Mouse (Mus musculus) liver, embryonic 16.5 days (tissue): ENCODE results near the gene Ksr1. TPM values are rescaled to one million over a fixed set of nuclear protein-coding genes. Genes with fewer than 3 reads are reported as not detected.

Experiments
- ATAC-seq: fragments of 200-750 bp; cut with Nextera tagmentation; 2 replicates; pipeline ENCODE4 v1.8.0; 2017; ENCODE audit warnings: low read depth, mild to moderate bottlenecking, moderate number of reproducible peaks, moderate library complexity
- H3K27ac ChIP-seq: fragments of 300-500 bp; sonication (generic); 2 replicates; pipeline ENCODE4 v1.5.1; 2014; ENCODE audit warnings: mild to moderate bottlenecking, low read length
- H3K27me3 ChIP-seq: fragments of 300-500 bp; sonication (generic); 2 replicates; pipeline ENCODE4 v1.6.1; 2014; ENCODE audit warnings: low read depth, low read length, mixed read lengths; ENCODE audit not compliant: control insufficient read depth, insufficient read depth
- H3K36me3 ChIP-seq: fragments of 300-500 bp; sonication (generic); 2 replicates; pipeline ENCODE4 v1.6.1; 2014; ENCODE audit warnings: mild to moderate bottlenecking; ENCODE audit not compliant: control insufficient read depth, insufficient read depth
- H3K4me1 ChIP-seq: fragments of 300-500 bp; sonication (generic); 2 replicates; pipeline ENCODE4 v1.6.1; 2014; ENCODE audit warnings: low read depth, low read length, mixed read lengths; ENCODE audit not compliant: control insufficient read depth
- H3K4me2 ChIP-seq: fragments of 300-500 bp; sonication (generic); 2 replicates; pipeline ENCODE4 v1.6.1; 2014; ENCODE audit warnings: low read depth, low read length, mixed read lengths
- H3K4me3 ChIP-seq: fragments of 300-500 bp; sonication (generic); 2 replicates; pipeline ENCODE4 v1.5.1; 2014; ENCODE audit warnings: low read depth, mild to moderate bottlenecking, low read length
- H3K9ac ChIP-seq: fragments of 300-500 bp; sonication (generic); 2 replicates; pipeline ENCODE4 v1.6.1; 2014; ENCODE audit warnings: low read depth, low read length
- H3K9me3 ChIP-seq: fragments of 300-500 bp; sonication (generic); replicated peaks from 2 replicates; pipeline ENCODE4 v1.6.1; 2016; ENCODE audit warnings: low read length; ENCODE audit not compliant: control insufficient read depth
- WGBS: fragments of 180-500 bp; shearing (Covaris S2); extraction: QIAGEN DNeasy Blood & Tissue Kit; methylation state at CpG from one replicate; pipeline ENCODE4 v1.1.7; 2014; ENCODE audit not compliant: insufficient replicate concordance; 5-methylcytosine and 5-hydroxymethylcytosine counted together
- polyA plus RNA-seq: library from polyadenylated mRNA; unstranded; fragments of >200 nt; fragmentation: Nextera tagmentation; extraction: Ambion mirVana; gene quantifications from 2 replicates; pipeline ENCODE4 v1.2.1, GENCODE M21; 2015

Gene Ksr1
- polyA plus RNA-seq, result 1.9 and 2.3 TPM in 2 replicates

- ATAC-seq, result peak; percentile 92
- WGBS, result 2% methylated on average over 36 of the region's 42 CpGs
- H3K27me3 ChIP-seq, result no peaks in the 10 kb centered on the region; the same call in none of the 2 replicates
- peak within 1 kb of the TSS; percentile 97 for H3K4me2 ChIP-seq
- peak within 1 kb of the TSS; percentile 83 for H3K4me3 ChIP-seq
- H3K9ac ChIP-seq, result peak within 1 kb of the TSS; percentile 83
- peaks cover 20% of the 10 kb centered on the region for H3K4me1 ChIP-seq
- H3K27ac ChIP-seq, result peak within 1 kb of the TSS; percentile 65
- no peaks in the 10 kb centered on the region for H3K36me3 ChIP-seq
- no peaks in the 10 kb centered on the region for H3K9me3 ChIP-seq
Observed at GRCm38 (mm10) chr11:79146331-79146767, at the start of gene Ksr1. Ksr1 (minus strand) TSS chr11:79146407.

- Histone ChIP-seq H3K4me3 (no peak overlapping the region), H3K4me1 (no peaks in the 10 kb centered on the region), H3K9me3 (no peaks in the 10 kb centered on the region), H3K4me2 (no peak overlapping the region), H3K9ac (no peak overlapping the region), H3K27me3 (no peaks in the 10 kb centered on the region), H3K27ac (no peak overlapping the region), H3K36me3 (no peaks in the 10 kb centered on the region)
- no peak for ATAC-seq
- 82% methylated on average over 1 of the region's 1 CpGs for WGBS
Observed at GRCm38 (mm10) chr11:79192176-79192575, 46.0 kb upstream of the Ksr1 start.

DNA sequence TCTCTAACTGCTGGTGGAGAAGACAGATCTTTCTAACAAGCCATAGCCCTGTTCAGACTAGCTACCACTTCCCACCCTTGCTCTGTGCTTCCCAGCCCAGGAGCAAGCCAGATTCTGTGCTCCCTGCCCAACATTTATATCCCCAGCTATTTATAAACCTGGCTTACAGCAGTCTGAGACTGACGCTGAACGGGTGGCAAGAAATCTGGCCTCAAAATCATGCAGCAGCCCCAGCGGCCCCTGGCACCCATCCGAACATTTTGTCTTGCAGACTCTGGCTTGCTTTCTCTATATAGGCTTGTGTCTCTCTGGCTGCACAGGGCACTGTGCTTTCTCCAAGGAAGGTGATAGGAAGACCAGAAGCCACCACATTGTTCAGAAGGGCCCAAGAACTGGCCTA, 45.0 kb upstream of the Ksr1 start:
- no peaks in the 10 kb centered on the region for H3K27me3 ChIP-seq
- no peak overlapping the region for H3K27ac ChIP-seq
- H3K4me3 ChIP-seq, result no peak overlapping the region
- ATAC-seq, result no peak
- no peak overlapping the region for H3K4me2 ChIP-seq
- H3K9ac ChIP-seq, result no peak overlapping the region
- no peaks in the 10 kb centered on the region for H3K9me3 ChIP-seq
- 72% methylated on average over 4 of the region's 4 CpGs for WGBS
- H3K4me1 ChIP-seq, result no peaks in the 10 kb centered on the region
- H3K36me3 ChIP-seq, result no peaks in the 10 kb centered on the region

DNA sequence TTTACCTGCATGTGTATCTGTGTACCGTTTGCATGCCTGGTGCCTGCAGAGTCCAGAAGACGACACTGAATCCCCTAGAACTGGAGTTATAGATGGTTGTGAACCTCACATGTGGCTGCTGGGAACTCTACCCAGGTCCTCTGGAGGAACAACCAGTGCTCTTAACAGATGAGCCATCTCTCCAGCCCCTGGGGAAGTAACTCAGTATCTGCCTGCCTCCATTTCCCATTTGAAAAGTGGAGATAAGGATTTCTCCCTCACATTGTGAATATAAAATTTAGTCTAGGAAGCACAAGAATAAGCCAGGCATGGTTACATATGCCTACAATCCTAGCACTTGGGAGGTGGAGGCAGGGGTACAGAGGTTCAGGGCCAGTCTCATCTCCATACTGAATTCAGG, 44.0 kb upstream of the Ksr1 start:
- 67% methylated on average over 2 of the region's 2 CpGs for WGBS
- ATAC-seq, result no peak
- Histone ChIP-seq H3K9me3 (no peaks in the 10 kb centered on the region), H3K9ac (no peak overlapping the region), H3K4me2 (no peak overlapping the region), H3K4me3 (no peak overlapping the region), H3K4me1 (no peaks in the 10 kb centered on the region), H3K36me3 (no peaks in the 10 kb centered on the region), H3K27ac (no peak overlapping the region), H3K27me3 (no peaks in the 10 kb centered on the region)

GRCm38 (mm10) chr11:79188176-79188575, 42.0 kb upstream of the Ksr1 start:
- ATAC-seq, result no peak
- H3K4me3 ChIP-seq, result no peak overlapping the region
- WGBS, result 78% methylated on average over 6 of the region's 6 CpGs
- H3K36me3 ChIP-seq, result no peaks in the 10 kb centered on the region
- H3K27me3 ChIP-seq, result no peaks in the 10 kb centered on the region
- H3K4me1 ChIP-seq, result no peaks in the 10 kb centered on the region
- no peak overlapping the region for H3K9ac ChIP-seq
- no peak overlapping the region for H3K4me2 ChIP-seq
- H3K9me3 ChIP-seq, result no peaks in the 10 kb centered on the region
- no peak overlapping the region for H3K27ac ChIP-seq

DNA sequence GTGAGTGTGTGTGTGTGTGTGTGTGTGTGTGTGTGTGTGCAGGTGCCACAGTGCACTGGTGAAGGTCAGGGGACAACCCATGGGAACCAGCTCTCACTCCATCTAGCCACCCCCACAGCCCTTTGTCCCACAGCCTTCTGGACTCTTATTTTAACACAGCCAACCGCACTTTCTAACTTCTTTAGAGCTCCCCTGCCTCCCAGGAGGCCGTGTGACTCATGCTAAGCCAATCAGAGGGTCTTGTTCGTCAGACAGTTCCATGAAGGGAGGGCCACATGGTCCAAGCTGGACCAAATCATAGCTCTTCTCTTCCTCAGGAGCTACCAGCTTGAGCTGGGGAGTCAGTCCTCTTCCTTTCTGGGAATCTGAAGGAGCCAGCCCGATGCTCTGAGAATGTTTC, 41.1 kb upstream of the Ksr1 start:
- Histone ChIP-seq H3K27ac (no peak overlapping the region), H3K27me3 (no peaks in the 10 kb centered on the region), H3K4me2 (no peak overlapping the region), H3K9ac (no peak overlapping the region), H3K4me1 (no peaks in the 10 kb centered on the region), H3K4me3 (no peak overlapping the region), H3K9me3 (no peaks in the 10 kb centered on the region), H3K36me3 (no peaks in the 10 kb centered on the region)
- WGBS, result 46% methylated on average over 4 of the region's 4 CpGs
- no peak for ATAC-seq

DNA sequence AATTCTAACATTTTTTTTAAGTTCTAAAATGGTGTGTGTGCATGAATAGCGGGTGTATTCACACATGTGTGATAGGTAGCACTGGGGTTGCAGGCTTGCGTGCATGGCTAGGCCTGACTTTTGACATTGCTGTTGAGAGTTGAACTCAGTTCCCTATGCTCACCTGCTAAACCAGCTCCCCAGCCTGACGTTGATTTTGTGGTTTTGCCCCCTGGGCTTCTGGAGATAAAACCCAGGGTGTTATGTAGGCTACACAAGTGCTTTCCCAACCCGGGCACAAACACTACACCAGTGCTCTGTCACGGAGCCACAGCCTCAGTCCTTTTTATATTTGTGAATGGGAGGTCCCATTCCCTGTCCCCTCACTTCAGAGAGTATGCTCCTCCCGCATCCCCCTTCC, 39.5 kb upstream of the Ksr1 start:
- ATAC-seq, result no peak
- H3K27ac ChIP-seq, result no peak overlapping the region
- no peaks in the 10 kb centered on the region for H3K9me3 ChIP-seq
- no peaks in the 10 kb centered on the region for H3K27me3 ChIP-seq
- no peaks in the 10 kb centered on the region for H3K4me1 ChIP-seq
- no peak overlapping the region for H3K4me2 ChIP-seq
- 55% methylated on average over 6 of the region's 6 CpGs for WGBS
- no peaks in the 10 kb centered on the region for H3K36me3 ChIP-seq
- H3K9ac ChIP-seq, result no peak overlapping the region
- no peak overlapping the region for H3K4me3 ChIP-seq

- Histone ChIP-seq H3K4me3 (no peak overlapping the region), H3K27ac (no peak overlapping the region), H3K4me1 (no peaks in the 10 kb centered on the region), H3K27me3 (no peaks in the 10 kb centered on the region), H3K36me3 (no peaks in the 10 kb centered on the region), H3K4me2 (no peak overlapping the region), H3K9ac (no peak overlapping the region), H3K9me3 (no peaks in the 10 kb centered on the region)
- ATAC-seq, result no peak
- 61% methylated on average over 3 of the region's 3 CpGs for WGBS
Observed at GRCm38 (mm10) chr11:79184126-79184888, 38.1 kb upstream of the Ksr1 start.

DNA sequence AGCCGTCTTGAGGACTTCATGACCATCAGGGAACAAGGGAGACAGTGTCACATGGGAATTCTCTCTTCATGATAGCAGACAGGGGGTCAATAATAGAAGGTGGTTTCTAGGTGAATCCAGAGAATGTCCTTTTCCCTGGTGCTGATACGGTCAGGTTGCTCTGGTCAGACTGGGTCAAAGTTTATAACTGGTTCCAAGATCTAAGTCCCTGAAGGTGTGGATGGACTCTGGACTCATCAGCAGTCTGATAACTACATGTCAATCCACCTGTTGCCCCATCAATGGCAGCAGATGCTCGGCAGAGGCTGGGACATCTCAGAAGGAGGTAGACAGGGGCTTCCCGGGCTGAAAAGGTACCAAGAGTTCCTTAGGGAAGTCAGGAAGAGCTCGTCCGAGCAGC, 37.2 kb upstream of the Ksr1 start:
- no peak overlapping the region for H3K4me2 ChIP-seq
- no peak for ATAC-seq
- no peaks in the 10 kb centered on the region for H3K36me3 ChIP-seq
- no peak overlapping the region for H3K9ac ChIP-seq
- H3K4me3 ChIP-seq, result no peak overlapping the region
- H3K27me3 ChIP-seq, result no peaks in the 10 kb centered on the region
- no peak overlapping the region for H3K27ac ChIP-seq
- no peaks in the 10 kb centered on the region for H3K9me3 ChIP-seq
- 61% methylated on average over 6 of the region's 6 CpGs for WGBS
- no peaks in the 10 kb centered on the region for H3K4me1 ChIP-seq
